Mouse (Mus musculus): Measurements from ENCODE around the gene Msh2.

DNA sequence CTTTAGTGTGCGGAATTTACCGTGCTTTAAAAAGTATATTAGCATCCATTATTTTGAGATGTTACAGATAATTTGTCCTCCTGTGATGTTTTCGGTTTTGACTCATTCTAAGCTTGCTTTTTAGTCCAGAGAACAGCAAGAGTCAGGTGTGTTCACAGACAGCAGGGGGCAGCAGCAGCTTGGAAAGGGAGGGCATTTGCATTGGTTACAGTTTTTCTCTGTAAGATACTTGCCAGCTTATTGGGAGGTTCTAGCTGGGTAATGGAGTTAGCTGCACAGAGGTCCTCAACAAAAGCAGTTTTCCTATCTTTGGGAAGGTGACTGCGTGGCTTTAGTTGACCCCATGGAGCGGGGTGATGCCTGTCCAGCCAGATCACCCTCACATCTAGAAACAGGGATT lies 19.8 kb downstream of the Msh2 start:
- TF ChIP-seq CTCF (IDR thresholded peaks at IDR 0.05; ENCODE audit: low read depth) (peak; percentile 61), EP300 (IDR thresholded peaks at IDR 0.05; ENCODE audit: low read depth) (no peak)

Measured in liver, embryonic 14.5 days (tissue).